Mouse (Mus musculus): Measurements from ENCODE around the gene Itsn1.

DNA sequence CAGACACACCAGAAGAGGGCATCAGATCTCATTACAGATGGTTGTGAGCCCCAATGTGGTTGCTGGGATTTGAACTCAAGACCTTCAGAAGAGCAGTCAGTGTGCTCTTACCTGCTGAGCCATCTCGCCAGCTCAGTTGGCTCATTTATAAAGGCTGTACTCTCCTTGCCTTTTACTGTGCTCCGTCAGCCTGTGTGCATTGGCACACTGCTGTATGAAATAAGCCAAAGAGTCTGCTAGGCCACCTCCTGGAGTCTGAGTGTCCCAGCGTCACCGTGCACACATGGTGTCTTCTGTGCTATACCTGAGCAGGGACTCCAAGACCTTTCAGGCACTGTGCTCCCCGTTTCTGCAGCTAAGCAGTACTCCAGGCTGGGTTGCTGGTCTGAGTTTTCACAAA is 40.8 kb downstream of the Itsn1 start:
- no peak for TF ChIP-seq CTCF (IDR thresholded peaks at IDR 0.05)
- TF ChIP-seq EP300 (IDR thresholded peaks at IDR 0.05), result no peak
